Mouse (Mus musculus) testis, adult 2 months (tissue): ENCODE measurements at regions not wholly inside any gene's neighbourhood (a gene's known extent, or its start where the extent isn't known, plus 50 kb on each side); places are given as distances from the start of the nearest gene placed in this dataset.

Source experiments
- CTCF ChIP-seq: fragments of 200-500 bp; IDR thresholded peaks from 2 replicates; pipeline ENCODE4 v1.5.1; 2012; ENCODE audit warnings: low read depth, mild to moderate bottlenecking, inconsistent platforms, low read length, moderate library complexity; ENCODE audit not compliant: control insufficient read depth, insufficient read depth, insufficient replicate concordance
- POLR2A ChIP-seq: fragments of 200-500 bp; IDR thresholded peaks from 2 replicates; pipeline ENCODE4 v1.6.1; 2012; ENCODE audit warnings: low read depth, mild to moderate bottlenecking, inconsistent platforms, low read length, moderate library complexity; ENCODE audit not compliant: control insufficient read depth

DNA sequence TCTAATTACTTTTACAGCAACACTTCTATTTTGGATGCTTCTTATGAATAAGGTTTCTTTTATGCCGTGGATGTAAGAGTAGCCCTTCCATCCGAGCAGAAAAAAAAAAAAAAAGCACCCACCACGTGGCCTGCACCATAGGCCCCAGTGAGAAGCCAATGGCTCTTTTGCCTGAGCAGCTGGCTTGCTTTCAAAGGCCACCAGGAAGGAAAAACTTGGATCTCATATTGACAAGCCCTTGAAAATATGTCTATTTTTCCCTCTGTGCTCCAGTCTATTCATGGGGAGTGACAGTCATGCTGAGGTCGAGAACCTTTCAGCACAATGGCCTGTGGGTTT lies 252.4 kb downstream of the Foxo1 start:
- TF ChIP-seq CTCF (no peak), POLR2A (no peak)
